Comparison of ENCODE assay signal across 8 mouse cellular contexts in genomic region chr11:117656077-117656401, GRCm38 (mm10). TPM values are rescaled to one million over a fixed set of nuclear protein-coding genes. Genes with fewer than 3 reads are reported as not detected.
DNase-seq lines count a peak whose midpoint lies in the region; ATAC-seq and TF ChIP-seq lines count a peak whose summit lies in the region.

No protein-coding gene starts in this region.

- no peak for TF ChIP-seq CTCF in left cerebral cortex, adult 2 months (IDR thresholded peaks at IDR 0.05)
- no peak for TF ChIP-seq CTCF in hindbrain, postnatal 0 days (IDR thresholded peaks at IDR 0.05; ENCODE audit: low read depth)
- TF ChIP-seq CTCF in midbrain, postnatal 0 days (IDR thresholded peaks at IDR 0.05), result no peak

- DNase-seq in left cerebral cortex, adult 2 months (ENCODE audit: extremely low spot score in 1 of 2, low spot score in 2 of 2), result no peak
- DNase-seq in left cerebral cortex, postnatal 14 days (ENCODE audit: low spot score in 2 of 2), result no peak
- DNase-seq in embryonic facial prominence, embryonic 11.5 days (ENCODE audit: low spot score), result no peak
- DNase-seq in hindbrain, postnatal 0 days (ENCODE audit: low spot score), result no peak
- DNase-seq in midbrain, postnatal 0 days (ENCODE audit: low spot score), result no peak
- DNase-seq in right cerebral cortex, postnatal 25 days, result no peak
- no peak for DNase-seq in B cell, adult 2 months
- DNase-seq in spleen, postnatal 36 days (ENCODE audit: low spot score in 2 of 2), result no peak

- H3K4me2 ChIP-seq in embryonic facial prominence, embryonic 11.5 days (ENCODE audit: low read depth, low read length), result peak overlapping the region; percentile 67
- H3K4me2 ChIP-seq in hindbrain, postnatal 0 days (ENCODE audit: low read depth, low read length), result peak overlapping the region; percentile 77
- H3K4me2 ChIP-seq in midbrain, postnatal 0 days (ENCODE audit: low read depth, low read length, poor library complexity, severe bottlenecking), result peak overlapping the region; percentile 67

- H3K4me3 ChIP-seq in left cerebral cortex, adult 2 months, result peak overlapping the region; percentile 75
- H3K4me3 ChIP-seq in embryonic facial prominence, embryonic 11.5 days (ENCODE audit: low read depth, low read length), result peak overlapping the region; percentile 97
- peak overlapping the region; percentile 89 for H3K4me3 ChIP-seq in hindbrain, postnatal 0 days (ENCODE audit: low read length)
- H3K4me3 ChIP-seq in midbrain, postnatal 0 days (ENCODE audit: low read depth, low read length), result peak overlapping the region; percentile 89

- intact Hi-C loops in left cerebral cortex, adult 2 months (cut with DNase I), result no loop called here
- intact Hi-C loops in left cerebral cortex, postnatal 14 days (cut with DNase I), result no loop called here

- H3K9ac ChIP-seq in embryonic facial prominence, embryonic 11.5 days (replicated peaks; ENCODE audit: low read length), result peak overlapping the region; percentile 97
- H3K9ac ChIP-seq in hindbrain, postnatal 0 days (replicated peaks; ENCODE audit: low read length), result peak overlapping the region; percentile 98
- peak overlapping the region; percentile 98 for H3K9ac ChIP-seq in midbrain, postnatal 0 days (replicated peaks; ENCODE audit: low read length, poor library complexity, severe bottlenecking)

- no peaks in the 10 kb centered on the region; the same call in 1 of the 2 replicates for H3K27me3 ChIP-seq in embryonic facial prominence, embryonic 11.5 days (ENCODE audit: control insufficient read depth, insufficient read depth, low read length)
- H3K27me3 ChIP-seq in hindbrain, postnatal 0 days (ENCODE audit: insufficient read depth, low read length), result no peaks in the 10 kb centered on the region
- no peaks in the 10 kb centered on the region for H3K27me3 ChIP-seq in midbrain, postnatal 0 days (ENCODE audit: insufficient read depth, low read length)

- 5% methylated on average over 10 of the region's 10 CpGs for WGBS in embryonic facial prominence, embryonic 11.5 days
- 4% methylated on average over 10 of the region's 10 CpGs for WGBS in hindbrain, postnatal 0 days
- WGBS in midbrain, postnatal 0 days, result 4% methylated on average over 10 of the region's 10 CpGs

- no peaks in the 10 kb centered on the region for H3K9me3 ChIP-seq in embryonic facial prominence, embryonic 11.5 days (replicated peaks; ENCODE audit: control insufficient read depth, low read length)
- no peaks in the 10 kb centered on the region for H3K9me3 ChIP-seq in hindbrain, postnatal 0 days (ENCODE audit: low read length)
- H3K9me3 ChIP-seq in midbrain, postnatal 0 days (ENCODE audit: low read length), result no peaks in the 10 kb centered on the region

- H3K36me3 ChIP-seq in embryonic facial prominence, embryonic 11.5 days (replicated peaks; ENCODE audit: control insufficient read depth, insufficient read depth, low read depth, low read length), result no peaks in the 10 kb centered on the region
- H3K36me3 ChIP-seq in hindbrain, postnatal 0 days (ENCODE audit: insufficient read depth, low read length), result no peaks in the 10 kb centered on the region
- H3K36me3 ChIP-seq in midbrain, postnatal 0 days (ENCODE audit: insufficient read depth, low read length), result no peaks in the 10 kb centered on the region

- H3K27ac ChIP-seq in left cerebral cortex, adult 2 months, result peak overlapping the region; percentile 94
- no peak overlapping the region for H3K27ac ChIP-seq in embryonic facial prominence, embryonic 11.5 days (replicated peaks; ENCODE audit: low read depth, low read length)
- peak overlapping the region; percentile 99 for H3K27ac ChIP-seq in hindbrain, postnatal 0 days
- H3K27ac ChIP-seq in midbrain, postnatal 0 days (ENCODE audit: low read depth, low read length), result peak overlapping the region; percentile 99

- no peaks in the 10 kb centered on the region; the same call in 1 of the 2 replicates for H3K4me1 ChIP-seq in embryonic facial prominence, embryonic 11.5 days (ENCODE audit: control insufficient read depth, insufficient read depth, low read length)
- peaks cover 19% of the 10 kb centered on the region for H3K4me1 ChIP-seq in hindbrain, postnatal 0 days (ENCODE audit: insufficient read depth, low read length)
- H3K4me1 ChIP-seq in midbrain, postnatal 0 days (ENCODE audit: insufficient read depth, low read length), result peaks cover 17% of the 10 kb centered on the region; the same call in 1 of the 2 replicates

- no peak for ATAC-seq in embryonic facial prominence, embryonic 11.5 days (replicated peaks; ENCODE audit: insufficient number of reproducible peaks, low FRiP score, low TSS enrichment, low read depth)
- ATAC-seq in hindbrain, postnatal 0 days, result no peak
- no peak for ATAC-seq in midbrain, postnatal 0 days (ENCODE audit: low FRiP score)

RNA-seq across cellular contexts. Expression of gene Tnrc6c, which starts 1.9 kb away (rescaled TPM):
- 10 to 100 TPM; 58.5 to 62.9 TPM for total RNA-seq in left cerebral cortex, adult 2 months (2021)
- total RNA-seq in left cerebral cortex, postnatal 14 days (2021), result 10 to 100 TPM; 56.5 to 57.5 TPM
- polyA plus RNA-seq in embryonic facial prominence, embryonic 11.5 days (2014; fragmentation: Nextera tagmentation; extraction: Ambion mirVana), result 15.4 and 16.7 TPM in 2 replicates
- total RNA-seq in hindbrain, postnatal 0 days (2014; rRNA removed), result 56.4 and 64.9 TPM in 2 replicates
- 18.3 and 19.7 TPM in 2 replicates for polyA plus RNA-seq in hindbrain, postnatal 0 days (2015; fragmentation: Nextera tagmentation; extraction: Ambion mirVana)
- total RNA-seq in midbrain, postnatal 0 days (2014; rRNA removed), result 78.4 and 79.8 TPM in 2 replicates
- 22.8 and 26.5 TPM in 2 replicates for polyA plus RNA-seq in midbrain, postnatal 0 days (2015; fragmentation: Nextera tagmentation; extraction: Ambion mirVana)
